Mouse (Mus musculus): Measurements from ENCODE around the gene Frmd4b.

Frmd4b gene

DNA sequence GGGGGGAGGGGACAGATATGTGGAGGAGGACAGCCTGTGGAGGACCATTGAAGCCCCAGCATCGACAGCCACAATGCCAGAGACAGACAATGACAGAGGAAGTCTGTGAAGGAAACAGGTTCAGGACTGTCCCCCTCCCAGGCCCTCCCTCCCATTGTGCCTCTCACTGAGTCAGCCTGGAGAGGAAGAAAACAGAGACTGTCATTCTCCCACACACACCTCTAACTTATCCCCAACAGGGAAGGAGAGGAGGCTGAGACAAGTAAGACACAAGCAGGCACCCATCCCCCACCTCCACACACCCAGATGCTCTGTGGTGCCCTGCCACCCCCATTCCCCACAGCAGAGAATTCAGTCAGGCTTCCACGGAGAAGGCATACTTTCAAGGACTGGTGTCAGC, 98.9 kb downstream of the Frmd4b start:
- DNase-seq = no peak

DNA sequence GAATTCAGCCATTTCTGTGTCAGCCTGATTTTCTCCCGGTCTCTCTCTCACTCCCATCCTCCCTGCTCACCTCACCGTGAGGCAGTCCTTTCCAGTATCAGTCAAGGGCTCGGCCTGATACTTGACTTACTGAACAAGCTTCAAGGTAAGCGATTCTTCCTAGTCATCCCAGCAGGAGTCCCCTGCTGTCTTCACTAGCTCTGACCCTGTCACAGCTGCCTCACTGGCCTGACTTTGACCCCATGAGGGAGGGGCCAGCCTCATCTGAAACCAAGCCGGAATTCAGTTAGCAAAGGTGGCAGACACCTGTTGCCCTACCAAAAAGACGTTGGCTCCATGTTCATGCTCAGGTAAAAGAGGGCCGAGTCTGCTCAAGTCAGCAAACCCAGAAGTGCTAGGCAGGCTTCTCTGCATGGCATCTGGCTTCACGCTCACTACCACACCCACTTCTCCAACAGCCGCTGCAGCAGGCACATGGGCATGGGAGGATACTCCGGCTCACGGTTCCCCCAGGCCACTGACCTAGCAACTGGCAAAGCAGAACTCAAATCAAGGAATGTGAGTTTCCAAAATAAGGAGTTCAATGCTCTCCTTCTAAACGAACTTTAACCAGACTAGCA, 99.6 kb downstream of the Frmd4b start:
- no peak for DNase-seq

DNA sequence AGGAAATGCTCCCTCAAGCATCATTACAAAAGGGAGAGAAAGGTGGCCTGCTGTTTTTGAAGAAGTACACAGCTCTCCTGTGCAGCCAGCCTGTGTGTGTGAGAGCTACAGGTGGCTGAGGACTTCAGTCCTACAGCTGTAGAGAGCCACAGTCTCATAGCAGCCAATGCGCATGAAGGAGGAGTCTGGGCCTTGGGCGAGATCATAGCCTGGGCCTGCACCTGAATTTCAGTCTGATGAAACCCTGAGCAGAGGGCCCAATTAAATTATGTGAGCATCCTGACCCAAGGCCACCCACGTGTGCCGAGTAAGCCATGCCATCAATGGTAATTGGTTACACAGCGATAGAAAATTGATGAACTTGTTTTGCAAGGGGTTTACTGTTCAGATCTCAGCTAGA, 100.4 kb downstream of the Frmd4b start:
- DNase-seq = no peak

DNA sequence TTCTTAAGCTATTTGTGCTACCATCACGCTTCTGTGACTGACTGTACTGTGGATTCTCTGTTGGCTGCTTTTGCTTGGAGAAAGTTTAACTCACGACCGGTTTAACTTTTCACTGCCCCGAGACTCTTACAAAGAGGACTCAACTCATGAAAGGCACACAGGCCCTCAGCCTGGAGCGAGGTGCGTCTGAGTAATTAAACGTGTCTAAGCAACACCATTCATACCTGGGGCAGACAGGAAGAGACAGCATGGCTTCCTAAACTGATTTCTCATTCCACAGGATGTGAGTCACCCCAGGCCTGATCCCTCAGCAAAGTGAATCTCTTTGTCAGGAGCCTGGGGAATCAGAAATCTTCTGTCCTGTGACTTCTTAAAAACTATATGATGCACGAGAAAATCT, 106.6 kb downstream of the Frmd4b start:
- DNase-seq = no peak

DNA sequence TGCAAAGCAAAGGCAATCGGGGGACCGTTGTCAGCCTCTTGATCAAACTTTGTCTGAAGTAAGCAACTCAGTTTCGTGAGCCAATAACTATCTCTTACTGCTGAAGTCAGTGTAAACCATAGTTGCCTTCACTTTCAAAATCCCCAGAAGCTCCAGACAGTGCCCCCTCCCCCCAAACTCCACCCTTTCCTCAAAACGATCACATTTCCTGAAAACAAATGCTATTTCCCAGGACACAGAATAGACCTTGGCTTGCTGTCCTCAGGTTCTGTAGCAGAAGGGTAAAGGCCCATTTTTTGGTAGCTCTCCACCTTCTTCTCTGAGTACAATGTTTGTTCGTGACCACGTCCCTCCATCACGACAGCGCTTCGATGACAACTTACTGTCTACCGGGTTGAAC, 107.9 kb downstream of the Frmd4b start:
- no peak for DNase-seq

DNA sequence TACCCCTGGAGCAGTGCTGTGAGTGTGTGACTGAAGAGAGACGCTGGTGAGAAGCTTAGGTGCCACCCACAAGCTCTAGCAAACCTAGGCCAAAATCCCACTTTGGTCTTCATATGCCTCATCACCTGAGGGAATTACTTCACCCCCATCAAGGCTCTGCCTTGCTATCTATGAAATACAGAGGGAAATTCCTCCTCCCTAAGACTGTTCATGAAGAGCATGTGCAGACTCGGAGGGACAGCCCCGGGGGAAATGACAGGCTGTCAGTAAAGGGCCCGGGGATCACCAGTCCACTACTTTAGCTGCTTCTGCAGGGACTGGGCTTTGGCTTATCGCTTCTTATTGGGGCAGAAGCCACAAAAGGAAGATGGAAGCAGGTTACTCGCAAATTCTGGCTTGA, 108.9 kb downstream of the Frmd4b start:
- no peak for DNase-seq

DNA sequence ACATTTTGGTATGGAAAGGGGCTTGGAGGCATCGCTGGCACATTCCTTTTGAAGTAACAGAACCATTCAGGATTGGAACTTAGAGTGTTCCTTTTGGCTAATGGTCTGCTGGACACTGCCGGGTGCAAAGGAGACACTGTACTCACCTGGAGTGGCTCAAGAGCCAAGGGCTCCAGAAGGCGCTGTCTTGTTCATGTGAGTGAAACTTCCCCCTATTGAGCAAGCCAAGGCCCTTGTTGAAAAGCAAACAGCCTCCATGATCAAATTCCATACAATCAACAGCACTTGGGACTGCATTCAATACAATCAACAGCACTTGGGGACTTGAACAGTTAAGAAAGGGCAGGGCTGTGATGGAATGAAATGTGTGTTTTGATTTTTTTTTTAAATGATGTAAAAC, 109.4 kb downstream of the Frmd4b start:
- no peak for DNase-seq

DNA sequence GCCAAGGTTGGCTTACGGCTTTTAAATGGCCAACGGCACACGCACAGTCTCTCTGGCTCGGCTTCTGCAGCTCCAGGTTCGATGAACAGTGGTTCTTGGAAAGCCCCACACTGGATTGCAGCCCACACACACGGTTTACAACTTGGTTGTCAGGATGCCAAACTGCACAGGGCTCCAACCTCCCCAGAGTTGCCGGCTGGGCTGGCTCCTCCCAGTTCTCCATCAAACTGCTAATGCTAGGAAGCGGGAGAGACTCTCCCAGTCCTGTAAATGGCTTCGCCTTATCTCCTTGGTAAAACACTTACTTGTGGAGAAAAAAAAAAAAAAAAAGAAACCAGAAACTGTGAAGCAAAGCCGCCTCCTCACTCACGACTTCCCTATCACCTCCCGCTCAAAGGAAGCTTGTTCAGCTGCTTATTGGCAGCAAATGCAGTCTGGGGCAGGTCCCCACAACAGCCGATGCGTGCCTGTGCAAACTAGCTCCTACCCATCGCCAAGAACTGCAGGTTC, 111.1 kb downstream of the Frmd4b start:
- no peak for DNase-seq

DNA sequence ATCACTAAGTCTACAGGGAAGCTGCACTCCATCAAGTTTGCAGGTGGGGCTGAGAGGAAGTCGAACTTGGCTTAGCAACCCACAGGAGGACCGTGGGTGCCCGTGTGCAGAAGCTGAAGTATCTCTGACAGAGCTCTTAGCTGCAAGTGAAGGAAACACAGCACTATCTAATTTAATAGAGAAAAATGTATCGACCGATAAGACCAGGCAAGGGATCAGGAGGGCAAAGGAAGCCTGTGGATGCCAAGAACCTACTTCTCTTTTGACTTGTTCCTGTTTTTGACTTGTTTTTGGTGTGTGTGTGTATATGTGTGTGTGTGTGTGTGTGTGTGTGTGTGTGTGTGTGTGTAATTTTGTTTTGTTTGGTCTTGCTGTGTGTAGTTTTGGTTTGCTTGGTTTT, 112.7 kb downstream of the Frmd4b start:
- DNase-seq = no peak

DNA sequence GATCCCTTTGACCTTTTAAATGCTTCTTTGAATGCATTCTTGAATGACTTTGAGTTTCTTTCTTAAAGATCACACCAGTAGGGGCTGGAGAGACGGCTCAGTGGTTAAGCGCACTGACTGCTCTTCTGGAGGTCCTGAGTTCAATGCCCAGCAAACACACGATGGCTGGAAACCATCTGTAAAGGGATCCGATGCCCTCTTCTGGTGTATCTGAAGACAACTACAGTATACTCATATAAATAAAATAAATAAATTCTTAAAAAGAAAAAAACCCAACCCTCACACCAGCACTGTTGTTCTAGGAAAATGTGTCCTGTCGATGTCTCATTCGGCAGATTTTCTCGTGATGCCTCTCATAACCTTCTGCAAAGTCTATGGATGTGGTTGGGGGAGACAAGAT, 116.3 kb downstream of the Frmd4b start:
- DNase-seq = no peak

DNA sequence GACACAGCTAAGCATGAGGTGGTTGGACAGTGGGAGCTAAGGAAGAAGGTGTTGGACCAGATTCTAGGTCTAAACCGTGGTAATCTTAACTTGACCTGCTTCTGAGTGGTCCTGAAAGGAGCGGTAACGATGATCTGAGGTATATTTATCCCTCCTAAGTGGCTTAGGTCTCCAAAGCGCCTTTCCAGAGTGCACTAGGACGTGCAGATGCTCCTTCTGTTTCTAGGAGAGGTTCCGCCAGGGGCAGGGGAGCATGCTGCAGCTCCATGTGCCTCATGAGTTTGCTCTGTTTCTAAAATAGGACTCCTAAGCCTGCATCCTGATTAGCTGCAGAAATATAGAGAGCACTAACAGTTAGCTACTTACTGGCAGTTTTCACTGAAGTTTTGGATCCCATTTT, 117.1 kb downstream of the Frmd4b start:
- DNase-seq = no peak

DNA sequence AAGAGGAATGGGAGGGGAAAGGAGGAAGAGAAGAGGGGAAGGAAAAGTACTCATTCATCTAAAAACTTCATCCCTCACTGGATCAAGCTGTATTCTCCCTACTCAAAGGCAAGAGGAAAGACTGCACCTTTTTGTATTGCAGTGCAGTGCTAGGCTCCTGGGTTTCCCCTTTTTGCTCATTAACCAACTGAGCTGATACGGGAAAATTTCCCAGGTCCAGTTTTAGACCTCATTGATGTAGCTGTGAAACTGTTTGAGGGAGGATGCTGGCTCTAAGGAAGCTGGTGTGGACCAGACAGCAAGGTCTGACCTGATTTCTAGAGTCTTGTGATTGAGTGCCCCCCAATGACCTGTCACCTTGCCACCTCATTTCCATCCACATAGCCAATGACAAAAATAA, 121.3 kb downstream of the Frmd4b start:
- no peak for DNase-seq

DNA sequence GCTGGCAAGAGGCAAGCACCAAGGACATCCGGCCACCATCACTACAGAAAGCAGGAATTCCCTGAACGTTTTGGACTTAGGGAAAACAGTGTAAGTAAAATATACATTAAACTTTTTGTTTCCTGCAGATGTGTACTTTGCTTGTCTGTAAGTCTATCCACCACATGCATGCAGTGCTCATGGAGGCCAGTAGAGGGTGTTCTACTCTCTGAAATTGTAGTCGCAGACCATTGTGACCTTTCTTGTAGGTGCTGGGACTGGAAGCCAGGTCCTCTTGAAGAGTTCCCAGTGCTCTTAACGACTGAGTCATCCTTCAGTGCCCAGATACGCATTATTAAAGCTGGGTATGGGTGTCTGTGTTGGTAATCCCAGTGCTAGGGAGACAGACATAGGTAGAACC, 126.3 kb downstream of the Frmd4b start:
- DNase-seq = no peak

DNA sequence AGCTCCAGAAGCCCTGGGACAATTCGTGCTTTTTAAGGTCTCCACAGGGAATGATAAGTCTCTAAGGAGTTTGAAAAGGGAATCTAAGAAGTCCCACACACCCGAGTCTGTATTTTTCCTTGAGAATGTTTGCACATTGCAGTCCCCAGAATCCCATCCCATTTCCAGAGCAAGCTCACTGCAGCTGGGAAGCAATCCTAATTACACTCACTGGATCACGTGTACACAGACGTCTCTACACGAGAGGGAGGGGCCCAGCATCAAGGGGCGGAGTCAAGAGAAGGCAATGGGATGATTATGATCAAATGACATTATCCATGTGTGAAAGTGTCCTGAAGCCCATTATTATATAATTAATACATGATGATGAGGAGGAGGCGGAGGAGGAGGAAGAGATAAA, 128.5 kb downstream of the Frmd4b start:
- DNase-seq = no peak

DNA sequence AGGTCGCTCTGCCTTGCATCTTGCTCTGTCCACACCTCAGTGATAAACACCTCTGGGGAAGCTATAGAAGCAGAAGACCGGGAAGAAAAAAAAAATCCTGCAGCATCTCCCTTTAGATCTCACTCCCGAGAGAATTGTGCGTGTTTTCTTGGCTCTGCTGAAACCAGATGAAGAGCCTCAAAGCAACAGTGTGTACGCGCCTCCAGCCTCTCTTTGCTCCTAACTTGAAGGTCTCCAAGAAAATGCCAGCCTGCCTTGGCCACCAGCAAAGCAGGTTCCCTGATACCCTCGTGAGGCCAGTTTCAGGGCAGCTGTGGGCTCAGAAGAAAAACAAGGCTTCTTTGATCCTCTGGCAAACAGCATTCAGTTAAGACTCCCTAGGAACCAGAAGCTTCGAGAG, 129.1 kb downstream of the Frmd4b start:
- DNase-seq = no peak

DNA sequence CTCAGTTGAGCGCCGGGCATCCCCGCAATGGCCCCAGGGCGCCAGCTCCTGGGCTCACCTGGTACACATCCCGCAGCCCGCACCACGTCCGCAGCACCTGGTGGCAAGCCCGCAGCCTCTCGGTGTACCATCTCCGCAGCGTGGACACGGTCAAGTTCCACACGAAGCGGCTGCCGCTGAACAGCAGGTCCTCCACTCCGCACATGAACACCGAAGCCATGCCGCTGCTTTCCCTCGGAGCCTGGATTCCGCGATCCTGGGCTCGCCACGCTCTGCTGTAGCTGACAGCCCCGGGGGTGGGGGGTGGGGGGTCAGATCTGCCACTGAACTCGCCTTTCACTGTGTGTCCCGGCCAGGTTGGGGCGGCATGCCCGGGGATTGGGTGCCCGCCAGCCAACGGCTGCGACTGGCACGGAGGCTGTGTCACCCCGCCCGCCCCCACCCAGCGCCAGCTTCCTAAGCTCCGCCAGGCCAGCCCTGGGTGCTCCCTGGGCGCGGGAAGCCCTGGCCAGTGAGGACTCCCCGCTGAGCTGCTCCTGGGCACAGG, 129.7 kb downstream of the Frmd4b start:
- DNase-seq = no peak

DNA sequence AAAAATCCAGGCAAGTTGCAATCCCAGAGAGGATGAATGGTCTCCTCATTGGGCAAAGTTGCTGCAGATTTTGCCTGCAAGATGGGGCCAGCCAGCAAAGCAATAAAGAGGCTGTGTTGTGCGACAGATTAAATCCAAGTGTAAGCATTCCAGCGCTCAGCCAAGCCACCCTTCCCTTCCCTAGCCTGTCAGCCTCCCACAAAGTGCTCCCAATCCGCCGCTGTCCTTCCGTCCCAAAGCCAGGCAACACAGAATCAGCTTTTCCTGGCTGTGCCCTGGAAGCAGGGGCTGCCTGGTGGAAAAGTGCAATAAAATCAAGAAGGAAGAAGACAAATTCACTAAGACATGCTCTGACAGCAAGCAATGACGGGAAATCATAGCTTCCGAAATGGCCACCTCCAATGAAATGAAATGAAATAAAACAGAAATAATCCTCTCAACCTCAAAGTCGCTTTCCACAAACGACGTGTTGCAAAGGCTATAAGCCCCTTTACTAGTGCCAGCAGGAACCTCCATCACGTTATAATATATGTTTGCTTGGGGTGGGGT, 130.5 kb downstream of the Frmd4b start:
- no peak for DNase-seq

DNA sequence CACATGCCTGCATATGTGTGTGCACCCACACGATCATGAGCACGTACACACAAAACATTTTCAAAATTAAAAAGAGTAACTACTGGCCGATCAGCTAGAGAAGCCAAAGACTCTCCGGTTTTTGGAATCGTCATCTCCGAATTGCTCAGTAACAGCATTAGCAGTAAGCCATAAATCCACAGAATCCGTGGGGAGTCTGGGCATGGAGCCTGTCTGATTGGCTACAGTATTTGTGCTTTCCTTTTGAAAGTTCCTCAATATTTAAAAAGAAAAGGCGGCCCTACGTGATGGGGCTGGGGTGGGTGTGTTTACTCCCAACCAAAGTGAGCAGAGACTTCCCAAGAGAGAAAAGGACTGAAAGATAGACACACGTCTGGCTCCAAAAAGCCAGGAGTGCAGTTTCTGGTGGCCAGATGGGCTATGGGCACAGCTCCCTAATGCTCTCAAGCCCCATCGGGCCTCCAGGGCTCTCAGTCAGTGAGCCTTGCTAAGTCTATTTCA, 131.4 kb downstream of the Frmd4b start:
- DNase-seq = no peak

DNA sequence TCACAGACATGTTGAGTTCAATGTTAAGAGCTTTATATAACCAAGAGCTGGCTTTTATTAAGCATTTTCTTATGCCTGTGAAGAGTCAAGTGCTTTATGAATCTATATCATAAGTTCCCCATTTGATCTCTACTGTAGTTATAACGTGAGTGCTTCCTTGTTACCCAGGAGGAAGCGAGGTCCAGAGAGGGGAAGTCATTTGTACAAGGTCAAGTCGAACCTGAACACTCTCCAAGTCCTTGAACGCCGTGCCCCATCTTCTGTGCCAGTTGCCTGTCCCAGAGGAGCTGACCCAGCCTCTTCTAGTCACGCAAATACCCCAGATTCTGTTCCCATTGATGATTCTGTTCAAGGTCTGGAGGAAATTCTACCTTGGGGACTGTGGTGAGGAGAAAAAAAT, 135.4 kb downstream of the Frmd4b start:
- no peak for DNase-seq

DNA sequence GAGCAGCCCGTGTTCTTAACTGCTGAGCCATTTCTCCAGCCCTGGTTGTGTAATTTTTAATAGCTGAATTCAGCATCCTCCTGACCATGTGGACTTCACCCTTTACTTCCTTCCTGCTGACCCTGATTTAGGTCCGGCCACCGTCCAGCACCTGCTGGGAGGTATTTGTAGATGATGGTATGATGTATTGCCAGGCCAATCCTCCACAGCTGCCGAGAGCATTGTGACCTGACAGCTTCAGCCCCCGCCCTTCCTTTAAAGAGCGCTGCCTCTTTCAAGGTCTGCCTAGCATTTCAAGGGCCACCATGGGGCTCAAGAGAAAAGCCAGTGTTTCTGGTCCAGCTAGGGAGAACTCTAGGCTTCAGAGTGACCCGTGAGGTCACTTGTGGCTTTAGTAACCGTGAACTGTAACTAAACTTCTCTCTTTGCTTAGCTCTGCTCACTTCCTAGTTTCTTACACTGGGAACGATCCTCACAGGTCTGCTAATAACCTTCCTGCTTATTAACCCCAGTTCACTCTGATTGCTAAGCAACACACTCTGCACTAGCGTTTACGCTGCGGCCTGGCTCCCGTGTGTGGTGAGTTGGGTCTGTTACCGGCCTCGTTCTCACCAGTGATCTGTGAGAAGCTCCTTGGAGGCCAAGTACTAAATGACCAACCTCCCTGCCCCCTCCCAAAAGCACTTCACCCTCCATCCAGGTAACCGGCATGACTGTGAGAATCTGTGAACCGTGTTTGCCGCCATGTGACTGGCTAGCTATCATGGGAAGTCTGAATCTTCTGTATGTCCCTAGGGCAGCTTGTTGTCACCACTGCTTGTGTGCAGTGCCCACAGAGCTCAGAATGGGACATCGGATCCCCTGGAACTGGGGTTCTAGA, 138.1 kb downstream of the Frmd4b start:
- no peak for DNase-seq

DNA sequence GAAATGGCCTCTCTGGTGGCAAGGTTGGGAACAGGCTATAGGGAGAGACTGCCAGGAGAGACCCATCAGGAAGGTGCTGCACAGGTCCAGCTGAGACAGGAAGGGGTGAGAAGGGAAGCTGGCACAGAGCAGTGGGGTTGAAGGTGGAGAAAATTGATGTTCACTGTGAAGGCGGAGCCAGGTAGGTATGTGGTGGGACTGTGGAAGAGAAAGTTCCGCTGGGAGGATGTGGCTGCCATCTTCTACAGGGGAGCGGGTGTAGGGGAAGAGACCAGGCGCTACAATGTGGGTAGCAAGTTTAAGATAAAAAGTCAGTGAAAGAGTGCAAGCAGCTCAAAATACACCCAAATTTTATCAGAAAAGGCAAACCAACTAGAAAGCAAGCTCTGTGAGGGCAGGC, 143.7 kb downstream of the Frmd4b start:
- peak; percentile 34 for DNase-seq

DNA sequence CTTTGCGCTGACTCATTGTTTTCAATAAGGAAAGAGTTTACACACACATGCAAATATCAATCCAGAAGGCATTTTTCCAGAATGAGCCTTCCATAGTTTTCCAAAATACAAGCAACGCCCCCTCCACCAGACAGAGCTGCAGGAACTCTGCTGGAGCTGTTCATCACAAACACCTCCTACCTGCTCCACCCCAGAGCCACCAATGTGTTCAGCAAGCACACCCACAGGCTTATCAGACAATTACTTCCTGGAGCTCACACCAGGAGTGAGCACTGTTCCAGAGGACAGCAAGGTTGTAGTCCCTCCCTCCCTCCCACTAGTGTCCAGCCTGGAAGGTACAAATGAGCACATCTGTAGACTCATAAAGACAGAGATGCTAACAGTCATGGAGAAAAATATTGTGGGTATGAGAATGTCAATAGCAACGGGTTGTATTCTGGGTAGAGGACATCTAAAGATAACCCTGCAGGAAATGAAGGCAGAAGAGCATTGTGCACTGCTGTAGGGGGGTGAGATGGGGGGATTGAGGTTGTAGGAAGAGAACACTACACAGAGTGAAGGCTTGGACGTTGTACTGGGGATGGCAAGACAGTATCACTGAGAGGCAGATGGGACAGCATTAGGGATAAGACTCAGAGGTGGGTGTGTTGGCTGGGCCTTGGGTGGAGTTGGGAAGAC, 144.3 kb downstream of the Frmd4b start:
- no peak for DNase-seq

DNA sequence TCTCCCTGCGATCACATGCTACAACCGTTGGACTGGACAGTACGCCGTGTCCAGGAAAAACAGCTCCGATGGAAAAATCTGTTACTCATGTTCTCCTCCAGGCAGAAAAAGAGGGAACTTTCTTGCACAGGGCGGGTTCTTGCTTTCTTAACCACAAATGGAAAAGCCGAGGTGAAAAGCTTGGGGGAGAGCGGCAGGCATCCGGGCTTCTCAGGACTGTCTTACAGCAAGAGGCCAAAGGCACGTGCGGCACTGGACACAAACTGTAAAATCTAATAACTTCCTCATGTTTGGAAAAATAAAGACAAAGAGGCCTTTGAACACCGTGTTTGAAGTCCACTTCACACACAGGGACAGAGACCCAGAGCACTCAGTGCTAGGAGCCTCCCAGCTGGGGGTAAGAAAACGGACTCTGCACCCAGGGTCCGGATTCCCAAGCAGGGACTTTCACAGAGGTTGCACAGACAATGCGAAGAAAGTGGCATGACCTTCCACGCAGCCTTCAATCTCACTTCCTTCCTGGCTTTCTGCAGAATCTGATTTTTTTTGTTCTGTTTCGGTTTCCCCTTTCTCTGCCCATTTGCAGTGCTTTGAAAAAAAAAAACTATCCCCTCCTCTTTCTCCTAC, 153.3 kb downstream of the Frmd4b start:
- no peak for DNase-seq

All from thymus, postnatal 25 days (tissue).